Comparison of ENCODE assay signal across 10 mouse cellular contexts in genomic region chr1:31102863-31103657, GRCm38 (mm10).
A peak's percentile ranks its signal among the peaks of the same experiment; 100 is the strongest.
DNase-seq lines count a peak whose midpoint lies in the region; ATAC-seq and TF ChIP-seq lines count a peak whose summit lies in the region.
"Had no signal": no experiment of that assay in that cellular context is flagged by ENCODE, and none has a peak within 500 bp of the region (broad histone marks: within the 10 kb centered on the region; RNA-seq: fewer than 3 reads in every experiment).

No protein-coding gene starts in this region.

- peak; percentile 3 for DNase-seq in cerebellum, adult 11-12 months
- no peak for DNase-seq in cerebellum, adult 11 months
- no peak for DNase-seq in midbrain, embryonic 11.5 days (ENCODE audit: low spot score, missing footprints)
- DNase-seq in right cerebral cortex, postnatal 4 days, result peak; percentile 4
- no peak for DNase-seq in gastrocnemius, adult 2 months
- DNase-seq in layer of hippocampus, postnatal 36 days, result no peak
- DNase-seq: gastrocnemius, postnatal 10 days had no signal

- H3K27me3 ChIP-seq in midbrain, embryonic 16.5 days (ENCODE audit: control insufficient read depth, insufficient read depth, low read depth, low read length), result no peaks in the 10 kb centered on the region
- H3K27me3 ChIP-seq in midbrain, embryonic 11.5 days (ENCODE audit: control insufficient read depth, insufficient read depth, low read length), result no peaks in the 10 kb centered on the region
- H3K27me3 ChIP-seq in heart, embryonic 16.5 days (ENCODE audit: control insufficient read depth, insufficient read depth, low read length), result no peaks in the 10 kb centered on the region
- H3K27me3 ChIP-seq: liver, embryonic 15.5 days had no signal

- intact Hi-C loops in gastrocnemius, adult 2 months (cut with DNase I), result no loop called here

- 73% methylated on average over 12 of the region's 12 CpGs for WGBS in midbrain, embryonic 16.5 days
- WGBS in midbrain, embryonic 11.5 days, result 86% methylated on average over 12 of the region's 12 CpGs
- WGBS in heart, embryonic 16.5 days, result 22% methylated on average over 12 of the region's 12 CpGs

- TF ChIP-seq CTCF in gastrocnemius, adult 2 months (IDR thresholded peaks at IDR 0.05), result no peak

- no peak overlapping the region for H3K9ac ChIP-seq in midbrain, embryonic 16.5 days (ENCODE audit: low read depth, low read length)
- H3K9ac ChIP-seq in midbrain, embryonic 11.5 days (ENCODE audit: low read length), result no peak overlapping the region
- no peak overlapping the region for H3K9ac ChIP-seq in heart, embryonic 16.5 days (ENCODE audit: low read length)
- H3K9ac ChIP-seq: liver, embryonic 15.5 days had no signal

- no peaks in the 10 kb centered on the region for H3K4me1 ChIP-seq in midbrain, embryonic 16.5 days (ENCODE audit: control insufficient read depth, insufficient read depth, low read length)
- H3K4me1 ChIP-seq in midbrain, embryonic 11.5 days (ENCODE audit: control insufficient read depth, insufficient read depth, low read length), result no peaks in the 10 kb centered on the region
- H3K4me1 ChIP-seq in heart, embryonic 16.5 days (ENCODE audit: control insufficient read depth, insufficient read depth, low read length), result peaks cover 16% of the 10 kb centered on the region
- H3K4me1 ChIP-seq: liver, embryonic 15.5 days had no signal

- H3K4me3 ChIP-seq in midbrain, embryonic 16.5 days (ENCODE audit: low read depth, low read length), result no peak overlapping the region
- H3K4me3 ChIP-seq in midbrain, embryonic 11.5 days (ENCODE audit: low read depth, low read length), result no peak overlapping the region
- H3K4me3 ChIP-seq in heart, embryonic 16.5 days (ENCODE audit: low read length), result no peak overlapping the region
- H3K4me3 ChIP-seq in gastrocnemius, adult 2 months, result no peak overlapping the region
- H3K4me3 ChIP-seq: liver, embryonic 15.5 days had no signal

- no peaks in the 10 kb centered on the region for H3K9me3 ChIP-seq in midbrain, embryonic 16.5 days (replicated peaks; ENCODE audit: control insufficient read depth, low read length, poor library complexity, severe bottlenecking)
- H3K9me3 ChIP-seq in midbrain, embryonic 11.5 days (ENCODE audit: control insufficient read depth, low read length), result no peaks in the 10 kb centered on the region
- H3K9me3 ChIP-seq in heart, embryonic 16.5 days (replicated peaks; ENCODE audit: control insufficient read depth, low read length), result no peaks in the 10 kb centered on the region
- H3K9me3 ChIP-seq: liver, embryonic 15.5 days had no signal

- peak; percentile 60; the same call in 1 of the 2 replicates for ATAC-seq in midbrain, embryonic 16.5 days
- no peak for ATAC-seq in midbrain, embryonic 11.5 days (ENCODE audit: low FRiP score)
- ATAC-seq in heart, embryonic 16.5 days (replicated peaks; ENCODE audit: extremely low read depth, insufficient read depth, low FRiP score), result peak; percentile 97

- H3K36me3 ChIP-seq in midbrain, embryonic 16.5 days (ENCODE audit: control insufficient read depth, insufficient read depth, low read length), result no peaks in the 10 kb centered on the region
- H3K36me3 ChIP-seq in midbrain, embryonic 11.5 days (ENCODE audit: control insufficient read depth, insufficient read depth, low read length), result no peaks in the 10 kb centered on the region
- no peaks in the 10 kb centered on the region for H3K36me3 ChIP-seq in heart, embryonic 16.5 days (ENCODE audit: control insufficient read depth, insufficient read depth)
- H3K36me3 ChIP-seq: liver, embryonic 15.5 days had no signal

- no peak overlapping the region; the same call in 1 of the 2 replicates for H3K4me2 ChIP-seq in midbrain, embryonic 16.5 days (ENCODE audit: low read length)
- no peak overlapping the region for H3K4me2 ChIP-seq in midbrain, embryonic 11.5 days
- H3K4me2 ChIP-seq in heart, embryonic 16.5 days (ENCODE audit: low read depth, low read length), result peak overlapping the region; percentile 13
- H3K4me2 ChIP-seq: liver, embryonic 15.5 days had no signal

- H3K27ac ChIP-seq in midbrain, embryonic 16.5 days (ENCODE audit: low read length), result 0 out of 2 replicates have a peak overlapping the region, but pooled peaks have one; percentile 40
- H3K27ac ChIP-seq in midbrain, embryonic 11.5 days (ENCODE audit: low read depth, low read length), result no peak overlapping the region
- peak overlapping the region; percentile 82 for H3K27ac ChIP-seq in heart, embryonic 16.5 days (ENCODE audit: low read length)
- no peak overlapping the region for H3K27ac ChIP-seq in gastrocnemius, adult 2 months
- H3K27ac ChIP-seq: liver, embryonic 15.5 days had no signal

Comparison
In these comparisons a context has a peak if more than half of its experiments do, and no peak if none do; other contexts are left out.
1. DNase-seq: peak in cerebellum, adult 11-12 months (single experiment) and right cerebral cortex, postnatal 4 days (single experiment); none in cerebellum, adult 11 months (single experiment), midbrain, embryonic 11.5 days (single experiment), gastrocnemius, adult 2 months (single experiment) and layer of hippocampus, postnatal 36 days (0 of 2).
2. H3K27ac ChIP-seq: peak in midbrain, embryonic 16.5 days (single experiment) and heart, embryonic 16.5 days (single experiment); none in midbrain, embryonic 11.5 days (single experiment) and gastrocnemius, adult 2 months (single experiment).